Mouse (Mus musculus) kidney, postnatal 0 days (tissue): ENCODE measurements around the gene Slc17a5. TPM values are rescaled to one million over a fixed set of nuclear protein-coding genes. Genes with fewer than 3 reads are reported as not detected.
"Not testable (repeated sequence)": the region's sequence is repeated elsewhere in the genome, so short reads cannot be mapped to it uniquely, and the experiment has no call there.

Experiments
- ATAC-seq: fragments of 200-750 bp; cut with Nextera tagmentation; replicated peaks from 2 replicates; pipeline ENCODE4 v1.8.0; 2017; ENCODE audit warnings: low read depth, moderate number of reproducible peaks, moderate TSS enrichment, moderate library complexity; ENCODE audit not compliant: low FRiP score
- DNase-seq: peaks from one replicate; pipeline ENCODE4 v3.0.0-alpha.2; 2016; ENCODE audit warnings: low spot score
- H3K27ac ChIP-seq: fragments of 300-500 bp; sonication (generic); 2 replicates; pipeline ENCODE4 v1.5.1; 2014; ENCODE audit warnings: mild to moderate bottlenecking
- H3K27me3 ChIP-seq: fragments of 300-500 bp; sonication (generic); 2 replicates; pipeline ENCODE4 v1.6.1; 2014; ENCODE audit warnings: low read length, mixed read lengths; ENCODE audit not compliant: insufficient read depth
- H3K36me3 ChIP-seq: fragments of 300-500 bp; sonication (generic); 2 replicates; pipeline ENCODE4 v1.6.1; 2014; ENCODE audit warnings: low read length, mixed read lengths; ENCODE audit not compliant: insufficient read depth
- H3K4me1 ChIP-seq: fragments of 300-500 bp; sonication (generic); replicated peaks from 2 replicates; pipeline ENCODE4 v1.6.1; 2014; ENCODE audit warnings: antibody characterized with exemption, low read length, mixed read lengths; ENCODE audit not compliant: insufficient read depth
- H3K4me2 ChIP-seq: fragments of 300-500 bp; sonication (generic); 2 replicates; pipeline ENCODE4 v1.6.1; 2014; ENCODE audit warnings: mild to moderate bottlenecking, low read length, moderate library complexity, mixed read lengths
- H3K4me3 ChIP-seq: fragments of 300-500 bp; sonication (generic); replicated peaks from 2 replicates; pipeline ENCODE4 v1.5.1; 2014; ENCODE audit warnings: low read depth, low read length
- H3K9ac ChIP-seq: fragments of 300-500 bp; sonication (generic); 2 replicates; pipeline ENCODE4 v1.6.1; 2014; ENCODE audit warnings: low read depth, low read length
- H3K9me3 ChIP-seq: fragments of 300-500 bp; sonication (generic); replicated peaks from 2 replicates; pipeline ENCODE4 v1.6.1; 2016; ENCODE audit warnings: low read length, inconsistent platforms, mixed read lengths
- CTCF ChIP-seq: IDR thresholded peaks from 2 replicates; pipeline ENCODE4 v1.5.1; 2016; ENCODE audit warnings: antibody characterized with exemption, low read depth, mild to moderate bottlenecking, moderate library complexity
- WGBS: fragments of 180-500 bp; shearing (Covaris S2); extraction: QIAGEN DNeasy Blood & Tissue Kit; methylation state at CpG from one replicate; pipeline ENCODE4 v1.1.7; 2014; 5-methylcytosine and 5-hydroxymethylcytosine counted together
- polyA plus RNA-seq: library from polyadenylated mRNA; unstranded; fragments of >200 nt; fragmentation: Nextera tagmentation; extraction: Ambion mirVana; gene quantifications from 2 replicates; pipeline ENCODE4 v1.2.1, GENCODE M21; 2015

Gene Slc17a5
- polyA plus RNA-seq, 1 experiment from 2014 or later, result 17.7 TPM

DNA sequence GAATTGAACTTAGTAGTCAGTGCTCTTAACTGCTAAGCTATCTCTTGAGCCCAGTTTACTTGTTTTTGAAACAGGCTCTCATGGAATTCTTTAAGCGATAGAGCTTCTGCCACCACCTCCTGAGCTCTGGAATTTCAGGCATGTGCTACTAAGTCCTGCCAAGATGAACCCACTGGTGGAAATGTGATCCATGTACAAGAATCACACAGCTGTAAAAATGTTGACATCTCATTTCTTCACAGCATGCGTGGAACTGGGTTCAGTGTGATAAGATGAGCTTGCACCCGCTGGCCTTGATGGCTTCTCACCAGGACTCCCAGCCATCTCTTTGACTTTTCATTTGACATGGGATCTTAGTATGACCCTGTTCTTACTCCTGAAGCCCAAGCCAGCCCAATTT lies 87.5 kb downstream of the Slc17a5 start:
- Histone ChIP-seq H3K9me3 (no peaks in the 10 kb centered on the region), H3K27ac (no peak overlapping the region), H3K4me3 (no peak overlapping the region), H3K36me3 (no peaks in the 10 kb centered on the region), H3K9ac (no peak overlapping the region), H3K27me3 (no peaks in the 10 kb centered on the region), H3K4me2 (no peak overlapping the region), H3K4me1 (0 out of 2 replicates have a peak, but pooled peaks cover 5% of the 10 kb centered on the region)
- TF ChIP-seq CTCF, result no peak
- ATAC-seq (no peak), DNase-seq (no peak)
- 53% methylated on average over 3 of the region's 3 CpGs for WGBS

DNA sequence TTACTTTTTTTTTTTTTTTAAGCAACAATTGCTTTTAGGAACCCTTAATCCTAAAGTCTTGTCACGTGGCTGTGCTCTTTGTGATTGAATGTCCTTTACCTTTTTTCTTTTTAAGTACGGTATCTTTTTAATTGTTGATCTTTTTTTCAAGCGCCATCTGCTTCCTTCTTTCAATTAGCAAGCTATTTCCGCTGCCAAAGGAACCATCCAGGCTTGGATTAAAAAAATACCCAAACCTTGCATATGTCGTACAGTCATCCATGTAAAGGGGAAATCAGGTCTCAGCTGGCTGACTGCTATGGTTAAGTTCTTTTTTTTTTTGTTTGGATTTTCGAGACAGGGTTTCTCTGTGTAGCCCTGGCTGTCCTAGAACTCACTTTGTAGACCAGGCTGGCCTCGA lies 94.7 kb downstream of the Slc17a5 start:
- H3K27ac ChIP-seq, result no peak overlapping the region
- H3K9me3 ChIP-seq, result no peaks in the 10 kb centered on the region
- H3K9ac ChIP-seq, result no peak overlapping the region
- no peaks in the 10 kb centered on the region for H3K27me3 ChIP-seq
- TF ChIP-seq CTCF, result no peak
- ATAC-seq (no peak), DNase-seq (no peak)
- no peaks in the 10 kb centered on the region for H3K36me3 ChIP-seq
- WGBS, result 79% methylated on average over 7 of the region's 7 CpGs
- H3K4me1 ChIP-seq, result no peaks in the 10 kb centered on the region
- no peak overlapping the region for H3K4me3 ChIP-seq
- H3K4me2 ChIP-seq, result no peak overlapping the region

DNA sequence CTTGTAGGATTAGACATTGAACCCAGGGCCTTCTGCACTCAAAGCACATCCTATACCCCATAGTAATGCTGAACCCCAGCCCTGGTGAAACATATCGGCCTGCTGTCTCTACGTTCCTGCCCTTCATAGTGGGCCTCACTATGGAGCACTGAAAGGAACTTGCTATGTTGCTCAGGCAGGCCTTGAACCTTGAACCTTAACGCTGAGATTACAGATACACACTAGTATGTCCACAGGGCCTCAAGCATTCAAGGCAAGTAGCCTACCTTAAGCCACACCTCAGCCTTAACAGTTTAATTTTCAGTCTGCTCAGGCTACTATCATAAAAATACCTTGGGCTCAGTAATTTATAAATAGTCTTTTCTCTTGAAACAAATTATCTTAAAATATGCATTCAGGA lies 95.6 kb downstream of the Slc17a5 start:
- DNase-seq (no peak), ATAC-seq (no peak)
- WGBS, result 89% methylated on average over 3 of the region's 3 CpGs
- H3K36me3 ChIP-seq, result no peaks in the 10 kb centered on the region
- H3K27ac ChIP-seq, result no peak overlapping the region
- H3K27me3 ChIP-seq, result no peaks in the 10 kb centered on the region
- no peaks in the 10 kb centered on the region for H3K9me3 ChIP-seq
- H3K4me3 ChIP-seq, result no peak overlapping the region
- no peak overlapping the region for H3K9ac ChIP-seq
- no peak overlapping the region for H3K4me2 ChIP-seq
- TF ChIP-seq CTCF, result no peak
- H3K4me1 ChIP-seq, result no peaks in the 10 kb centered on the region

DNA sequence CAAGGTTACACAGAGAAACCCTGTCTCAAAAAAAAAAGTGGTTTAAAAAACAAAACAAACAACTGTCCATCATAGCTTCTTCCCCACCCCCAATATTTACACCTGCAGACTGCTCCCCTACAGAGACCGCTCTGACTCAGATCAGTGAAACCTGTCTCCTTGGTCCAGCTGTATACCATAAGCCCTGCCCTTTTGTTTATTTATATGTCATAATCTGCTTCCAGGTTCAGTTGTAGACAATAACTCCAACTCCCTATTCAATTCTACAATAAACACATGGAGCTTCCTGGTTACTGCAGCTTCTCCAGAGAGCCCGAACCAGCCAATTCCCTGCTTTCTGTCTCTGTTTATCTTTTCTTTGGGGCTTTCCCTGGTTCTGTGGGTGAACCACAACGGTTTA lies 96.7 kb downstream of the Slc17a5 start:
- WGBS, result 79% methylated on average over 3 of the region's 3 CpGs
- DNase-seq, result no peak

DNA sequence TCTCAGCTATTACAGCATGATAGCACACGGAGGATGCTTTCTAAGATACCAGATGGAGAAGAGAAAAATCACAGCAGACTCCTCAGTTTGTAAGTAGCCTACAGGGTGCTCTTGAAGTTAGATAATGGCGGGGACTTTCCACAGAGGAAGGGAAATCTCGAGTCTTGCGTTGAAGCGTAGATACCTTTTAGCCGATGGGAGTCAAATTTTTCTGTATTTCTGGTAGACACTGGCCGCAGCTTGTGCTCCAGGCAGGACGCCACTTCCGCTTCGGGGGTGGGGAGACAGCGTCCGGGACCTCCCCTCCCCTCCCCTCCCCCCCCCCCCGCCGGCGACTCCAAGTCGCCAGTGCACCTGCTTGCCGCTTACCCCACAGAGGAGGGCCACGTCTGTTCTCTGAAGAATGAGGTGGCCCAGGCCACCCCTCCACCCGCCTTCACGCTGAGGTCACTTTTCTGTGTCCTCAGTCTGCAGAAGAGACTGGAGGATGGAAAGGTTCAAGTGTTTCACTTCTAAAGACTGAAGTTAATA lies 98.9 kb downstream of the Slc17a5 start, which contains the start of gene Eef1a1:
TSS of gene Eef1a1 (minus strand) at position 262 of the 531 bp plus-strand sequence.
- peak; percentile 64 for ATAC-seq
- no peak for TF ChIP-seq CTCF
- Histone ChIP-seq H3K4me2 (peak within 1 kb of the TSS; percentile 70), H3K9ac (peak within 1 kb of the TSS; percentile 65), H3K36me3 (no peaks in the 10 kb centered on the region), H3K4me1 (no peaks in the 10 kb centered on the region), H3K9me3 (no peaks in the 10 kb centered on the region), H3K27me3 (no peaks in the 10 kb centered on the region), H3K27ac (peak within 1 kb of the TSS; percentile 73), H3K4me3 (peak within 1 kb of the TSS; percentile 45)
- DNase-seq, result peak; percentile 66
- WGBS, result 1% methylated on average over 15 of the region's 20 CpGs

More for the DNA sequence above, 96.7 kb downstream of the Slc17a5 start:
- Histone ChIP-seq H3K4me3 (no peak overlapping the region), H3K4me1 (no peaks in the 10 kb centered on the region), H3K27me3 (no peaks in the 10 kb centered on the region), H3K27ac (no peak overlapping the region), H3K36me3 (no peaks in the 10 kb centered on the region), H3K4me2 (no peak overlapping the region), H3K9me3 (no peaks in the 10 kb centered on the region), H3K9ac (no peak overlapping the region)
- no peak for TF ChIP-seq CTCF
- ATAC-seq, result no peak

DNA sequence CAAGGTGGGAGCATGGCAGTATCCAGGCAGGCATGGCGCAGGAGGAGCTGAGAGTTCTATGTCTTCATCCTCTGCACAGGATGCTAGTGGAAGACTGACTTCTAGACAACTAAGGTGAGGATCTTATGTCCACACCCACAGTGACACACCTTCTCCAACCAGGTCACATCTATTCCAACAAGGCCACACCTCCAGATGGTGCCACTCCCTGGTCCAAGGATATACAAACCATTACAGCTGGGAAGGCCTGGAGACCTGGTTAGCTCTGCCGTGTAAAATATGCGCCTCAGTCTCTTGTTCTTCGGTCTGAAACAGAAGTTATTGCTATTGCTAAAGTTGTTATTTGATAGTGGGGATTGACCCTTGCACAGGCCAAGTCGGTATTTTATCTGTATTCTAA lies 99.8 kb downstream of the Slc17a5 start:
- H3K4me3 ChIP-seq, H3K4me1 ChIP-seq, H3K36me3 ChIP-seq, DNase-seq, H3K4me2 ChIP-seq, H3K9ac ChIP-seq, H3K9me3 ChIP-seq, H3K27ac ChIP-seq, ATAC-seq, H3K27me3 ChIP-seq: not testable (repeated sequence)
- 93% methylated on average over 5 of the region's 5 CpGs for WGBS

Other genes with a start within 250 kb of the Slc17a5 start
- 301 and 320 TPM in 2 replicates for gene Gsta2, start 232.3 kb downstream of the Slc17a5 start, polyA plus RNA-seq
- gene Dppa5a, start 219.9 kb downstream of the Slc17a5 start, polyA plus RNA-seq, result 0.20 and 0.24 TPM in 2 replicates
- gene Ooep, start 209.3 kb downstream of the Slc17a5 start, polyA plus RNA-seq, result 2.9 and 3.0 TPM in 2 replicates
- 0.22 TPM in 2 replicates for gene Ddx43, start 192.3 kb downstream of the Slc17a5 start, polyA plus RNA-seq
- 1.4 and 1.8 TPM in 2 replicates for gene Cgas, start 144.8 kb downstream of the Slc17a5 start, polyA plus RNA-seq
- gene Mto1, start 139.8 kb downstream of the Slc17a5 start, polyA plus RNA-seq, result 20.8 and 24.4 TPM in 2 replicates
- 0.70 and 0.99 TPM in 2 replicates for gene Gm17324, start 139.3 kb downstream of the Slc17a5 start, polyA plus RNA-seq
- 4,583 and 4,728 TPM in 2 replicates for gene Eef1a1, start 98.9 kb downstream of the Slc17a5 start, polyA plus RNA-seq
- gene Cd109, start 27.5 kb upstream of the Slc17a5 start, polyA plus RNA-seq, result 4.3 and 4.8 TPM in 2 replicates